Mouse (Mus musculus): ENCODE data around the gene Efcab9.
"Not testable (repeated sequence)": the region's sequence is repeated elsewhere in the genome, so short reads cannot be mapped to it uniquely, and the experiment has no call there.

Gene Efcab9

DNA sequence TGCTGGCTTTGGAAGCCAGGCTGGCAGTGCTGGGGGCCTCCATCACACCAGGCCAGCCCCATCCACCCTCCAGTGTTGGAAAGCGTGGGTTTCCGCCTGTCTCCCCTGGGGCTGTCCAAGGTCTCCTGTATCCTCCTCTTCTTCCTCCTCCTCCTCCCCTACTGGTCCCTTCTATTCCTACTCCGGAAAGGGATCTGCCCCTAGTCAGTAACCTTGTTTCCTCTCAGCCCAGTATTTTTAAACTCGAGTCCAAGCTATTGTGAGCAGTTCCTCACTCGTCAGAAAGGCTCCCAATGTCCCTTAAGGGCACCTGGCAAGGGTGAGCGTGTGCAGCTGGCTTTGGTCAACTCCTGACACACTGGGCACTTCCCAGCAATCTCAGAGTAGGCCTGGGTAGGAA is 6.6 kb upstream of the Efcab9 start:
- DNase-seq (ENCODE audit: low spot score in 2 of 2): no peak

DNA sequence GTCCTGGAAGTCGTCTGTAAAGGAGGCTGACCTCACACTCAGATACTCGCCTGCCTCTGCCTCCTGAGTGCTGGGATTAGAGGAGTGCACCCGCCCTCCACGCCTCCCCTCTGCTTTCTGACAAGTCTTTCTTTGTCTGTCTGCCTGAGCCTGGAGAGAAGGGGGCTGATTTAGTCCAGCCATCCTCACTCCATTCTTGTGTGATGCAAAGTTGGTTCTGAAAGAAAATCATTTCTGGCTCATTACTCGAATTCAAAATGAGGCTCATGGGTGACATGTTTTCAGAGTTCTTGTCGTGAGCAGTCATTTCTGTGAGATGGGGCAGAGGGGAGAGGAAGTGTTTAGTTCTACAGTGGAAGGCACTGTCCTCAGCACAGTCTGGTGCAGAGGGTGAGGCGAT is 5.1 kb upstream of the Efcab9 start:
- DNase-seq (ENCODE audit: low spot score in 2 of 2): no peak

DNA sequence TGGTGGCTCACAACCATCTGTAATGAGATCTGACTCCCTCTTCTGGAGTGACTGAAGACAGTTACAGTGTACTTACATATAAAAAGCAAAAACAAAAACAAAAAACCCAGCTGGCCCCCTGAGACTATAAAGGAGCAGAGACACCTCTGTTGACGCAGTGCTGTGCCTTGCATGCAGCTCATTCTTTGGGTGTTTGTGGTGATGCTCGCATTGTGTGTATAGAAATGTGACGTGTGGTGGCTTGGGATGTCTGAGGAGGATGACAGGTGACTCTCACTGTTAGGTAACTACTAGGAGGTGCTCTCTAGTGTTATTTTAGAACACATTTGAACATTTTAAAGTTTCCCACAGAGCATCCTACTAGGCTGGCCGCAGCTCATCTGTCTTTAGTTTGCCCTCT is 3.8 kb upstream of the Efcab9 start:
- DNase-seq (ENCODE audit: low spot score in 2 of 2): no peak

DNA sequence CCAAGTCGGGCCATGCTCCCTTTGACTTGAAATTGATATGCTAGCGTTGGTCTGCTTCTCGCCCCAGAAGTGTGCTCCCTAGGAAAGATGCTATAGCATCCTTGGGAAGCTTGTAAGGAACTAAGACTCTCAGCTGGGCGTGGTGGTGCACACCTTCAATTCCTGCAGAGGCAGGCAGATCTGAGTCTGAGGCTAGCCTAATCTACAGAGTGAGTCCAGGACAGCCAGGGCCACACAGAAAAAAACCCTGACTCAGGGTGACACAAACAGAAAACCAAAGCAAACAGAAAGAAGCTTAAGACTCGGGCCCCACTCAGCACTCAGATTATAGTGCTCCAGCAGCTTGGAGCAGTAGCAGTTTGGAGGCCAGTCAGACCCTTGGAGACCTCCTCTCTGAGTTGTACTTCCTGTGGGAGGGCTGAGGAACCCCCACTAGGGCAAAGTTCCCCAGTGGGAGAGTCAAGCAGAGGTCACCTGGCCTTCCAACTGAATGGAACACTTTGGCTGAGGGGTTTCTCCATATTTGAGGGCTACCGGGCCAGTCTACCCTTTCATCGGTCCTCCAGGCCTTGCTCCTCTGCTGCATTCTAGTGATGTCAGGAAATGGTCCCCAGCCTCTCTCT is 2.7 kb upstream of the Efcab9 start:
- DNase-seq (ENCODE audit: low spot score in 2 of 2): no peak

DNA sequence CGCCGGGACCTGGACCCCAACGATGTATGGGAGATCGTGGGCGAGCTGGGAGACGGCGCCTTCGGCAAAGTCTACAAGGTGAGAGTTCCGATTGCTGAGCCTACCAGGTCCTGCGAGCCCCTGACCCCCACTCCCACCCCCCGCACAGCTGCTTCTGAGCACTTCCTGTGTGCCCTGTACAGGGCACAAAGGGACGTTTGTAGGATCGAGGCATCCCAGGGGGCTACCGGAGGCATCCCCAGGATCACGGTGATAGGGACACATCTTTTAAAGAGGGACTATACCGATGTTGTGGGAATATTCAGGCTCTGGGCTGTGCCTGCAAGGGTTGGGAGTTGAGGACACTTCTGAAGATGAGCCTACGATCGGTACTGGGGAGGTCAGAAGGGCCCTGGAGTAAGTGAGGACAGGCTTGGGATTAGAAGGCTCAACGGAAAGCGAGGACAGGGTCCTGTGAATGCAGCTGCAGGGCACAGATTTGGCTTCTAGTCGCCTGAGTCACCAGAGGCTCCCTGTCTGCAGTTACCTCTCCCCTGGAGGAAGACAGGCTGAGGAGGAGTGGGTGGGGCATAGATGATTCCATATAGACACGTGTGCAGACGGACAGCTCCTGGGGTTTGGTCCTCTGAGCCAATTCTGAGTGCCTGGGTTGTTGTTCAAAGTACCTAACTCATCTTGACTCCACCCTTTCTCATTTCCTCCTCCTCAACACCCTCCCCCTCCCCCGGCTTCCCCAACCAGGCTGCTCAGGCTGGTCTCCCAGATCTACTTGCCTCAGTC is 1.8 kb upstream of the Efcab9 start:
- peak in 1 of 2 experiments; percentile 49 for DNase-seq (ENCODE audit: low spot score in 2 of 2)

GRCm38 (mm10) chr11:32532765-32533481 is 1.0 kb upstream of the Efcab9 start, which contains the start of gene Stk10:
Gene Stk10 (plus strand): TSS chr11:32533305.
- DNase-seq (ENCODE audit: low spot score in 2 of 2): peak; percentile 85 to 91

DNA sequence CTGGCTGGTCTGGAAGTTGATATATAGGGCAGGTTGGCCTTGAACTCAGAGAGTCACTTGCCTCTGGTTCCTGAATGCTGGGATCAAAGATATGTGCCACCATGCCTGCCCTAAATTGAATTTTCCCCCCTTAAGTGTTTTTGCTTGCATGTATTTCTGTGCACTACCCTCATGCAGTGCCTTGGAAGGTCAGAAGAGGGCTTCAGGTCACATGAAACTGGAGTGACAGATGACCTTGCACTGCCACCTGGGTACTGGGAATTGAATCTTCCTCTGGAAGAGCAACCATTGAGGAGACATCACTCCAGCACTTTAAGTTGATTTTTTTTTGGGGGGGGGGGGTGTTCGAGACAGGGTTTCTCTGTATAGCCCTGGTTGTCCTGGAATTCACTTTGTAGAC is 1.7 kb downstream of the Efcab9 start:
- no peak for DNase-seq (ENCODE audit: low spot score in 2 of 2)

- DNase-seq (ENCODE audit: low spot score in 2 of 2): no peak
Measured at GRCm38 (mm10) chr11:32527006-32527405, 4.9 kb downstream of the Efcab9 start.

GRCm38 (mm10) chr11:32524122-32524920 is 7.6 kb downstream of the Efcab9 start:
- no peak for DNase-seq (ENCODE audit: low spot score in 2 of 2)

- DNase-seq (ENCODE audit: low spot score in 2 of 2): no peak
Measured at GRCm38 (mm10) chr11:32521246-32521645, 10.6 kb downstream of the Efcab9 start.

DNA sequence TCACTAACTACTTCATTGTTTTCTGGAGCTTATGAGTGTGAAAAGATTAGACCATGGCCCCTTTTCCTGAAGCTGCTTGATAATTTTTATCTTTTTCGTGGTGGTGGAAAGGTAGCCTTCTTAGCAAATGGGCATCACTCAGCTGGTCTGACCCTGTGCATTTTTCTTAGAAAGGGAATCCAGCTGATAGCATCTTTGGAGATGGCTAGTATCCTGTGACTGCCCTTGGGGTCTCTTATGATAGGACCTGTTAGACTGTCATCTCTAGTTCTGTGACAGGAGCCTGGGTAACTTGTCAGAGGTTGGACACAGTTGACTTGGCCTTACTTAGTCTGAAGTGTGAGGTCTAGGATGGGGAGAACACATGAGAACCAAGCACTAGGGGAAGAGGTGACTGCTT is 12.5 kb downstream of the Efcab9 start:
- no peak for DNase-seq (ENCODE audit: low spot score in 2 of 2)

DNA sequence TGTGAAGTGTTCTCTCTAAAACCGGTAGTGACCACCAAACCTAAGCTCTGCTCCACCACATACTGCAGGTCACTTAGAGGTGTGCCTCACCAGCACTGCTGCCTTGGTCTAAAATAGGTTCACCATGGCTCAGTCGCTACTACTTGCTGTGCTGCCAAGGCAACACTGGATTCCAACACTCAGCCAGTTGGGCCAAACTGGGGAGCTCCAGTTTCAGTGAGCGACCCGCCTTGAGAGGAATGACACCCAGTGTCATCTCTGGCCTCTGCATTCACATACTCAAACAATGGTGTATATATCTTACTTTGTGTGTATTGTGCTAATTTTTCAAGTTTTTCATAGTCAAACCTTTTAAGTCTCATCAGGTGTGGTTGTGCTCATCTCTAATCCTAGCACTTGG is 13.1 kb downstream of the Efcab9 start:
- no peak for DNase-seq (ENCODE audit: low spot score in 2 of 2)

GRCm38 (mm10) chr11:32516916-32517712 is 14.8 kb downstream of the Efcab9 start:
- no peak for DNase-seq (ENCODE audit: low spot score in 2 of 2)

GRCm38 (mm10) chr11:32516091-32516490 is 15.8 kb downstream of the Efcab9 start:
- no peak for DNase-seq (ENCODE audit: low spot score in 2 of 2)

GRCm38 (mm10) chr11:32514853-32515252 is 17.0 kb downstream of the Efcab9 start:
- not testable (repeated sequence) for DNase-seq (ENCODE audit: low spot score in 2 of 2)

DNA sequence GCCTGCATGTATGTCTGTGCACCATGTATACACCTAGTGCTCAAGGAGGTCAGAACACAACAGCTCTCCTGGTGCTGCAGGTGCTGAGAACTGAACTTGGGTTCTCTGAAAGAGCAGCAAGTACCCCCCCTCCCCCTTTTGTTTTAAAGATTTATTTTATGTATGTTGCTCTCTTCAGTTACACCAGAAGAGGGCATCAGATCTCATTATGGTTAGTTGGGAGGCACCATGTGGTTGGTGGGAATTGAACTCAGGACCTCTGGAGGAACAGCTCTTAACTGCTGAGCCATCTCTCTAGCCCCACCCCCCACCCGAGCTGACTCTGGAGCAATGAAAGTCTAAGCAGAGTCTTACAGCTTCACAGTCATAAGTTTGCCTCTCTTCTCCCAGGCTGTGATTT is 21.0 kb downstream of the Efcab9 start:
- DNase-seq (ENCODE audit: low spot score in 2 of 2): no peak

GRCm38 (mm10) chr11:32505091-32505739 is 26.7 kb downstream of the Efcab9 start:
- no peak for DNase-seq (ENCODE audit: low spot score in 2 of 2)

DNA sequence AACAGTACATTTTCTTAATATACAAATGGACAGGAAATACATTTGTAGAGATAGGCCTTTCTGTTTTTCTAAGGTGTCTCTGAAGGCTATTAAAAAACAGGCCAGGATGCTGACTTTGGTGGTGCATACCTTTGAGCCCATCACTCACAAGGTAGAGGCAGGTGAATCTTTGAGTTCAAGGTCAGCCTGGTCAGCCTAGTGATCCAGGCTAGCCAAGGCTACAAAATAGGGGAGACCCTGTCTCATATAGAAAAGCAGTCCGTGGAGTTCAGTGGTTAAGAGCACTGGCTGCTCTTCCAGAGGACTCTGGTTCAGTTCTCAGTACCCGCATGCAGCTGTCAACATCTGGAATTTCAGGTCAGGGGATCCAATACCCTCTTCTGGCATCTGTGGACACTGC is 28.2 kb downstream of the Efcab9 start:
- DNase-seq (ENCODE audit: low spot score in 2 of 2): no peak

DNA sequence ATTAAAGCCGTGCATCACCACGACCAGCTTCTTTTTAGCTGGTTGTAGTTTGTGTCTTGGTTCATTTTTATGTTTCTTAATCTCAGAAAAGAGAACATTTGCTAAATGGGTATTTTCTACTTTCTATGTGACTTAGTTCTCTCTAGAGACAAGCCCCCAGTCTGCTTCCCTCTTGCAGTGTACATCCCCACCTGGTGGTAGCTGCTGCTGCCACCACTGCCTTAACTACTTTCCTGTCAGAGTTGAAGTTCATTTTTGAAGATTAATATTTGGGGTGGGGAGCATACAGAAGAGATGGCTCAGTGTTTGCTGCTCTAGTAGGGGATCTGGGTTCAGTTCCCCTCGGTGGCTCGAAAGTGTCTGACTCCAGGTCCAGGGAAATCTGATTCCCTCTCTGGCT is 31.9 kb downstream of the Efcab9 start:
- DNase-seq (ENCODE audit: low spot score in 2 of 2): no peak

- peak in 1 of 2 experiments; percentile 30 for DNase-seq (ENCODE audit: low spot score in 2 of 2)
Measured at GRCm38 (mm10) chr11:32498757-32499535, 32.9 kb downstream of the Efcab9 start.

Measured in urinary bladder, postnatal 36 days (tissue).